Mouse (Mus musculus) frontal cortex, adult 2 months (tissue): ENCODE results near the gene Cpxm2. TPM values are rescaled to one million over a fixed set of nuclear protein-coding genes. Genes with fewer than 3 reads are reported as not detected.

Experiments
- DNase-seq, 2 experiments: peaks; one replicate each; pipeline ENCODE4 v3.0.0; 2022; ENCODE audit warnings: low spot score in 1 of 2; ENCODE audit errors: extremely low spot score in 1 of 2
- polyA plus RNA-seq: library from polyadenylated mRNA; depleted of rRNA; stranded (reverse); fragments of >200 nt; gene quantifications from 2 replicates; pipeline ENCODE4 v1.2.3, GENCODE M21; 2012; rRNA removed

Cpxm2 gene
- polyA plus RNA-seq, 1 experiment, result 2.5 TPM

DNA sequence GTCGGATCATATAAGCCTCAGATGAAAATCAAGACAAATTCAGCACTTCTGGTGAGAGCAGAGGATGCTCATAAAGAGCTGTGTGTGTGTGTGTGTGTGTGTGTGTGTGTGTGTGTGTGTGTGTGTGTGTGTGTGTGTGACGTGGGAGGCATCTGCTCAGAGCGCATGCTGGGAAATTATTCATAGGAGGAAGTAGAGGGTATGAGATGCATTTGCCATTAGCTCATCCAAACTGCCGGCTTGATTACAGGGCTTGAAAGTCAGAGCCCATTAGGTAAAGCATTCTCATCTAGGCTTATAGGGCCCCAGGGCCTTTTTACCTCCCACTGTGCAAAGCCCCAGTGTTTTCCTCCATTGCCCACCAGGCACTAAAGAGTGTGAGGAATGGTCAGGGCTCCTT is 107.9 kb downstream of the Cpxm2 start:
- DNase-seq, result peak in 1 of 2 experiments; percentile 41

DNA sequence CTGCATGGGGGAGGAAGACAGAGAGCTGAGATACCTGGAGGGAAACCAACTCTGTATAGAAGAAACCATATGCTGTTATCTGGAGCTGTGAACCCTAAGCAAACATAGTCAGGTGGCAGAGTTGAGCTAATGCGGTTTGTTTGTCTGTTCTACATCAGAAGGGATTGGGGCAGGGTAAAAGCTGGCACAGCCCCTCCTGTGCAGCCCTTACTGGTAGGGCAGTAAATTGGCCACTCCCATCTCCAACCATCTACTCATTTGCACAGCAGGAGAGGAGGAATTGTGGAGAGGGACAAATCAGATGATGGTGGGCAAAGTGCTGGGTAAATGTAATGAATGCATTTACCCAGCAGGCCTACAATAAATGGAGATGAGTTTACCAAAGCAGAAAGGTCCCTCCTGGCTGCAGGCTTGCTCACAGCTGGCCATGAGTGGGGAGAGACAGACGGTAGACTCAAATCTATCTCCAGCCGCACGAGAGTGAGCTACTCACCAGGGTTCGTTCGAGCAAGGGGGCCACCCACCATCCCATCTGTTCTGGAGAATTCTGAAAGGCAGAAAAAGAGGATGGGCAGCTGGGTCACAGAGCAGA is 122.5 kb downstream of the Cpxm2 start:
- peak; percentile 20 to 45 for DNase-seq

DNA sequence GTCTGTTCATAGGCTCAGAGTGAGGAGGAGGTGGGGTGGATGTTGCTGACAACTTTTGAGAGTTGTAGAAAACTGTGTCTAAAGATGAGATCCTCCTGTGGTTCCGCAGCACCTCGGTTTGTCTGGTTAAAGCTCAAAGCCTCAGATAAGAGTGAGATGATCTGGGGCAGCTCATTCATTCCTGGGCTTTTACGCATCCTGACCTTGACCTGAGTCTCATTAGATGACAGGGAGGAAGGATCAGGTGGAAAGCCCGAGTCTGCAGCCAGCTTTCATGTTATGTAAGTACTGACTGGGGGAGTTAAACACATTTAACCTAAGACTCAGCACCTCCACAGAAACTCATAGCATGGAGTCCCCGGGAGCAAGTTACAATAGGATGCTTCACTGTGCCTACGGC is 127.9 kb downstream of the Cpxm2 start:
- DNase-seq, result no peak

DNA sequence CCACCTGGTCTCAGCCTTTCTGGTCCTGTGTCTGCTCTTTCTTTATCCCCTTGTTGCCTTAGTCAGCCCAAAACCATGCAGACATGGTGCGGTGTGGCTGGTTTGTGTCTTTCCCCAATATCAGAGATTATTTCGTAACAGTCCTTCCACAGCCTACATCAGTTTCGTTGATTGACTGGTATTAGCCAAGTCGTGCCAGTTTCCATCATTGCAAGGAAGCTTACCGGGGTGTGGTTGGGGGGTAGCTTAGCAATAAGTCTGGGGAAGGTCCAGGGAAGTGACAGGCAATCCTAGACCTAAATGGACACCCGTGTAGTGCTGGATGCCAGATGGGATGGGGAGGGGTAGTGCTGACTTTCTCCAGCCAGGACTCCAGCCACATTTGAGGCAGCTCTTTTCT is 128.9 kb downstream of the Cpxm2 start:
- no peak for DNase-seq

DNA sequence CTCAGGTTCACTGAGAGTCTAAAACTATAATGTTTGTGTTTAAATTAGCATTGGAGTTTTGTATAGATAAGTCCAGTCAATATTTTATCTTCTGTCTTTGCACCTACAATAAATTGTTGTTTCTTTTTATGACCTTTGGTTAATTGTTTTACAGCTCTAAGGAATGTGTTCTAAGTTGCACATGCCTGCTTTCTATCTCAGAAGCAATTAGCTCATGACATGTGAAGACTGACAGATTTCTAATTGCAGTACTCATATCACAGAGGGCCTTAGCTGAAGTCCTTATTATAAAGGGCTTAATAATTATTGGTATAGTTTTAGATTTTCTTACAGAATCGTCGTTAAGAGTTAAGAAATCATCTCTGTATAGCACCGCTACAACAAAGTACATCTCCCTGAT is 138.6 kb downstream of the Cpxm2 start:
- no peak for DNase-seq

DNA sequence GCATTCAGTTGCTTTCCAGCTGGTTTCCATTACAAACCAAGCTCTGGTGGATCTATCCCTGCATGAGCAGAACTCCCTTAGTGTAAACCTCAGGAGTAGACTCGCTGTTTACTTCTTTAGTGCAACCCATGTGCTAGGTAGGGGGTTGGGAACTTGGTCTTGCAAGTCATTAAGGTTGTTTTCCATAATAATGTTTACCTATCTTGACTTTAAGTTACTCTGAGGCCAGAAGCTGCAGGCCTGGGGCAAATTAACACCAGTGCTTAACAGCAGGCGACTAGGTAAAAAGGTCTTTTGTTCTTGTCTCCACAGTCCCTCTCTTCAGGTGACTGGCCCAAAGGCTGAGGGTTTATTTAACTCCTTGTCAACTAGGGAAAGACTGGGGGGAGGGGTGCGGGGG is 139.3 kb downstream of the Cpxm2 start:
- DNase-seq, result no peak

DNA sequence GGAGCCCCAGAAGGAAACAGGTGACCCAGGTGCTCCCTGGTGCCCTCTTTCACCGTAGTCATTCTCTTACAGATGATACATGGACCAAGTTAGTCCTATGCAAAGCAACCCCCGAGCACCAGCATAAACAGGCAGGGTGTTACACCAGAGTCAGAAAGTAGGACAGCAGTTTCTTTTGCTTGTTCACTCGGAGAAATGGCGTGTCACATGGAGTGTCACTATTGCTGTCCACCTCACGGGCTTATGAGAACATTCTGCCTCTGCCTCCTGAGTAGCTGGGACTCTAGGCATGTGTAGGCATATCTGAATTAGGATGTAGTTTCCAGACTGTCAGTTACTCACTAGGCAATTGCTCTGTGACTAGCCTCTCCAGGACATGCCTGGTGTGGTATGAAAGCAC is 140.6 kb downstream of the Cpxm2 start:
- DNase-seq, result no peak

DNA sequence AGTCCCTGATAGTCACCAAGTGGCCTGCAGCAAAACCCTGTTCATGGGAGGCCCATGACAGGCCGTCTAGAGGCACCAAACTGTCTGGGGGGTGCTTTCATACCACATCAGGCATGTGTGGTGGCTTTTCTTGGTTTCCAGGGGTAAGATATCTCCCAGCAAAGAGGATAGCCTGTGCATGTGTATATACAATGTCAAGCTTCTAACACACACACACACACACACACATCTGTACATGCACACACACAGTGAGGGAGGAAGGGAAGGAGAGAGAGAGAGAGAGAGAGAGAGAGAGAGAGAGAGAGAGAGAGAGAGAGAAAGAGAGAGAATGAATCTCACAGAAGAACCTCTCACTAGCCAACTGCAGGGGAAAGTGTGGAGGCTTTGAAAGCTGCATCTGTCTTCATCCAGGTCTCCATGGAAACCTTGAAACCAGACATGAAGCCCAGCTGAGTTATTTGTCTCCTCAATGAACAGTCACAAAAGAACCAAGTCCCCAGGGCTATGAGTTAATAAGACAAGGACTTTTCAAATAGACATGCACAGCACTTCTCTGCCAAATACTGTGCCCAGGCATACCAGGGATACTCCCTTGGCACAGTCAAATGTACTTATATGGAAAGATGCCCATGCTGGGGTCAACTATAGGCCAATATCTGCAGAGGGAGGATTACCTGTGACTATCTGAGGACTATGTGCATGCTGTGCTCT is 141.4 kb downstream of the Cpxm2 start:
- DNase-seq, result peak; percentile 33 to 56

DNA sequence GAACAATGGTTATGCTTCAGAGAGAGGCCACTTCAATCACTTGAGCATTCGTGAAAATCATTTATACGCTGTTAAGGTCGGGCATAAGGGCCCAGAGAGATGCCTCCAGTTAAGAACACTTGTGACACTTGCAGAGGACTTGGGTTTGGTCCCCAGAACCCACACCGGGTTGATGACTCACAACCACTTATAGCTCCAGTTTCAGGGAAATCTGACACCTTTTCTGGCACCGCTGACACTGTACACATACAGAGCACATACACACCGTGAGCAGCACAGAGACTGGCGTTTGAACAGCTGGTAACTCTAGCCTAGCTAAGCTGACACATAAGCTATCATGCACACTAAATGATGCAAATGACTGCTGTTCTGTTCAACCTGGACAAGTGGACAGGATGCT is 145.5 kb downstream of the Cpxm2 start:
- DNase-seq, result no peak

DNA sequence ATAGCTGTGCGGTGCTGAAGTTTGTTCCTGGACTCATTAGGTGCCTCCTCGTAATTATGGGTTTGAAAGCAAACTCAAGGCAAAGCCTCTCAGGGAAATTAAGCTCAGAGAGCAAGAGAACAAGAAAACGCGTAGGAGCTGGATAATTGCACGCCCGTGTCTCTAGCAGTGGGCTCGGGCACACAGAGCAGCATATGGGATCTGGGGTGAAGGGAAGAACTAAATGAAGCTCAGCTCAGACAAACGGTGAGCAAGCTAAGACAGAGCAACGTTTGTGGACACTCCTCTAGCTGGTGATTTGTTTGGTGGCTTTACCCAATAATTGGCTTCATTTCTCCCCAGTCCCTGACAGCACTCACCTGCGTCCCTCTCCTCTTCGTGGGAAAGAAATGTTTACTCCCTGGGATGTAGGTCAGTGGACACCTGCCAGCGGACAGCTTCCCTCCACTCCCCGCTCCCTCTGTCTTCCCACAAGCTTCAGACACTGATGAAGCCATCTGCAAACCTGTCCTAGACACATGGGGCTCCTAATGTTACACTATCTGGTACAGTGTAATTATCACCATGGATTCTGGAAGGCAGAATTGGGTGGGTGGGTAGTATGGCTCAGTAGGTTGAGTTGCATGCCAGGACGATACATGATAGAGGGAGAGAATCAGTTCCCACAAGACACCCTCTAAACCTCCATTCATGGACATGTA is 148.4 kb downstream of the Cpxm2 start:
- DNase-seq, result peak in 1 of 2 experiments; percentile 60

DNA sequence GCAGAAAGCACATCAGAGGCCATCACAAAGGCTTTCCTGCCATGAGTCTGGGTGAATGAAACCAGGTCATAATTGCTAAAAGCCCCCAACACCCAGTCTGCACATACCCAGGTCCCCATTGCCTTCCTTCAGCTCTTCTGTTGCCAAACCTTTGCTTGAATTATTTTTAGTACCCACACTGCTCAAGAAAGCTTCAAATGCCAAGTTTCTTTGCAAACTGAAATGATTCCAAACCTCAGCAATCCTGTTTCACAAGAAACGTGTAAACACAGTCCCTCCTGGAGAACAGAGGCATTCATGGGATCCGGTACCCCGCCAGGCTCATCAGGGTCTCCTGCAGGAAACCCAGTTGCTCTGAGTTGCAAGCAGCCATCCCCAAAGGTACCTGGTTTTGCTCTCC is 161.7 kb downstream of the Cpxm2 start:
- DNase-seq, result no peak

DNA sequence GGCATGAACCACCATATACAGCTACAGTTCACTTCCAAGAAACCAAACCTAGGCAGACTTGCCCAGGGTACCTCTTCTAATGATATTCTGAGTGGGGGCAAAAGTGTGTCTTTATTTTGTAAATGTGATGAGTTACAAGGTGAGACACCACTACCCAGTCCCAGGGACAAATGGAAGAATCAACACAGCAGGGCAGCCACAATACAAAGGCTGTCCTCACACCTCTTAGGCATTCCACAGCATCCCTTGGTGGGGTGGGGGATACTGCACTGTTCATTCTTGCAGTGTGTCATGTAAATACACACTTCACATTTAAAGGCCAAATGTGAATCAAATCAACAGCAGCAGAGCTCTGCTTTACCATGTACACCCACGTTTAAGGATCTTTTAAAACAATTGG is 162.3 kb downstream of the Cpxm2 start:
- no peak for DNase-seq

DNA sequence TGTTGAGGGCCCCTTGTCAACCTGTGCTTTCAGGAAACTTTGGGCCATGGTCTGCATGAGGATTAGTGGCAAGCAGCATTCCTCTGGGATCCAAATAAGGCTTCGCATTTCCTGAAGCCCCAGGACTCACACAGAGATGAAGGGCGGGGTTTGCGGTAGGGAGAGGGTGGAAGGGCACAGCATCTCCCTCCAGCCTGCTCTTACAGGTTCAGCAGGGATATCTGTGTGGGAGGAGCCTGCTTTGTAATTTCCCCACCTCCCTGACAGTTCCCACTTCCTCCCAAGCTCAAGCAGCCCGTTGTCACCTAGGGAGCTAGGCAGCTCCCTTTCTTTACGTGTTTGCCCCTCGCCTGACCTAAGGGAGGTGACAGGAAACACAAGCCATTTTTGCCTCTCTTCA is 165.5 kb downstream of the Cpxm2 start:
- DNase-seq, result no peak

Other genes with a start within 250 kb of the Cpxm2 start
- 38.9 and 49.3 TPM in 2 replicates for gene Gpr26, start 188.3 kb downstream of the Cpxm2 start, polyA plus RNA-seq
- gene Chst15, start 162.5 kb upstream of the Cpxm2 start, polyA plus RNA-seq, result 18.2 and 19.2 TPM in 2 replicates